Mouse (Mus musculus) ES-Bruce4 (cell line): ENCODE data around the gene Pno1.

Experiments
- CTCF ChIP-seq: IDR thresholded peaks from one replicate; pipeline ENCODE4 v1.8.1; 2011; ENCODE audit warnings: low read depth, low read length
- EP300 ChIP-seq: IDR thresholded peaks from 2 replicates; pipeline ENCODE4 v1.6.1; 2011; ENCODE audit warnings: low read depth, low read length; ENCODE audit not compliant: insufficient read depth
- POLR2A ChIP-seq: IDR thresholded peaks from one replicate; pipeline ENCODE4 v1.8.1; 2011; ENCODE audit warnings: low read length; ENCODE audit not compliant: insufficient read depth

GRCm38 (mm10) chr11:17199170-17199569, 12.2 kb downstream of the Pno1 start:
- TF ChIP-seq CTCF, result no peak
- no peak for TF ChIP-seq POLR2A
- TF ChIP-seq EP300, result no peak
